Mouse (Mus musculus): ENCODE results near the gene Olfr1393. TPM values are rescaled to one million over a fixed set of nuclear protein-coding genes. Genes with fewer than 3 reads are reported as not detected.

Gene Olfr1393
- polyA plus RNA-seq, 1 experiment from 2014 or later = not detected

GRCm38 (mm10) chr11:49265101-49265500 is 13.0 kb upstream of the Olfr1393 start:
- no peak for ATAC-seq (ENCODE audit: insufficient number of reproducible peaks, low FRiP score, low TSS enrichment, low read depth)
- WGBS = 86% methylated on average over 8 of the region's 8 CpGs
- DNase-seq (ENCODE audit: low spot score) = no peak

GRCm38 (mm10) chr11:49266671-49267070 is 11.4 kb upstream of the Olfr1393 start:
- WGBS = 82% methylated on average over 6 of the region's 6 CpGs
- no peak overlapping the region for H3K27ac ChIP-seq (replicated peaks; ENCODE audit: low read depth, low read length)

More at GRCm38 (mm10) chr11:49265101-49265500, 13.0 kb upstream of the Olfr1393 start:
- H3K9me3 ChIP-seq (ENCODE audit: control insufficient read depth, low read length) = no peaks in the 10 kb centered on the region
- H3K9ac ChIP-seq (ENCODE audit: low read length) = no peak overlapping the region
- H3K4me1 ChIP-seq (ENCODE audit: control insufficient read depth, insufficient read depth, low read length) = no peaks in the 10 kb centered on the region
- no peak overlapping the region for H3K4me3 ChIP-seq (ENCODE audit: low read depth, low read length)
- H3K27me3 ChIP-seq (ENCODE audit: control insufficient read depth, insufficient read depth, low read length) = no peaks in the 10 kb centered on the region
- H3K36me3 ChIP-seq (ENCODE audit: control insufficient read depth, insufficient read depth, low read length) = peaks cover 12% of the 10 kb centered on the region; the same call in 1 of the 2 replicates
- H3K27ac ChIP-seq (replicated peaks; ENCODE audit: low read depth, low read length) = no peak overlapping the region
- H3K4me2 ChIP-seq (ENCODE audit: low read depth, severe bottlenecking) = no peak overlapping the region

GRCm38 (mm10) chr11:49267316-49267715 is 10.8 kb upstream of the Olfr1393 start:
- Histone ChIP-seq H3K9ac (ENCODE audit: low read length) (no peak overlapping the region), H3K27ac (replicated peaks; ENCODE audit: low read depth, low read length) (no peak overlapping the region)
- ATAC-seq (ENCODE audit: insufficient number of reproducible peaks, low FRiP score, low TSS enrichment, low read depth) = no peak

More at GRCm38 (mm10) chr11:49266671-49267070, 11.4 kb upstream of the Olfr1393 start:
- no peaks in the 10 kb centered on the region for H3K9me3 ChIP-seq (ENCODE audit: control insufficient read depth, low read length)
- peaks cover 6% of the 10 kb centered on the region; the same call in 1 of the 2 replicates for H3K36me3 ChIP-seq (ENCODE audit: control insufficient read depth, insufficient read depth, low read length)
- no peaks in the 10 kb centered on the region for H3K4me1 ChIP-seq (ENCODE audit: control insufficient read depth, insufficient read depth, low read length)
- DNase-seq (ENCODE audit: low spot score) (no peak), ATAC-seq (ENCODE audit: insufficient number of reproducible peaks, low FRiP score, low TSS enrichment, low read depth) (no peak)
- no peaks in the 10 kb centered on the region for H3K27me3 ChIP-seq (ENCODE audit: control insufficient read depth, insufficient read depth, low read length)
- H3K4me2 ChIP-seq (ENCODE audit: low read depth, severe bottlenecking) = no peak overlapping the region
- H3K4me3 ChIP-seq (ENCODE audit: low read depth, low read length) = no peak overlapping the region
- H3K9ac ChIP-seq (ENCODE audit: low read length) = no peak overlapping the region

DNA sequence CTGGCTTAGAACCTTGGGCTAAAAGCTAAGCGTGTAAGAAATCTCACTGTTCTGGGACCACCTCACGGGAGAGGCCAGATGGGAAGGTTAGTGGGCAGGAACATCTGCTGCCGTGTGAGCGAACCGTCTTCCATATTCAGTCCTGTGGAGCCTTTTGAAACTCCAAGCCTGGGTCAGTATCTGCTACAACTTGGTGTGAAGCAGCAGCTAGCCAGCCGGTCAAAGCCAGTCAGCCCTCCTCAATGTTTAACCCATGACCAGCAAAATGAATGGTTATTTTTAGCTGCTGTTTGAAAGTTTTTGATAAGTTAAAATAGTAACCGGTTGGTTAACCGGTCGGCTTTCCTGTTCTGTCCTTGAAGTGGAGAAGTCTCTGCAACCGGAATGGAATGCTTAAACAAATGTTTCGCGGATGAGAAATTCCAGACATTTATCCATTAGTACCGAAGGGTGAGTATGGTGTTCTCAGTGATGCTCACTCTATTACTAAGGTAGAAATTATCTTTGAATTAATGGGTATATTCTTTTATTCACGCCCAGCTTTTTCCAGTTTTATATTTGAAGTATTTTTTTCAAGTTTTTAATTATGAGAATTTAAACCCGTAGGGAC is 10.0 kb upstream of the Olfr1393 start:
- Histone ChIP-seq H3K4me1 (ENCODE audit: control insufficient read depth, insufficient read depth, low read length) (no peaks in the 10 kb centered on the region), H3K4me3 (ENCODE audit: low read depth, low read length) (no peak overlapping the region), H3K4me2 (ENCODE audit: low read depth, severe bottlenecking) (no peak overlapping the region), H3K9ac (ENCODE audit: low read length) (no peak overlapping the region), H3K27ac (replicated peaks; ENCODE audit: low read depth, low read length) (no peak overlapping the region), H3K36me3 (ENCODE audit: control insufficient read depth, insufficient read depth, low read length) (no peaks in the 10 kb centered on the region; the same call in 1 of the 2 replicates), H3K27me3 (ENCODE audit: control insufficient read depth, insufficient read depth, low read length) (no peaks in the 10 kb centered on the region), H3K9me3 (ENCODE audit: control insufficient read depth, low read length) (no peaks in the 10 kb centered on the region)
- WGBS = 89% methylated on average over 15 of the region's 15 CpGs
- DNase-seq (ENCODE audit: low spot score) = no peak
- ATAC-seq (ENCODE audit: insufficient number of reproducible peaks, low FRiP score, low TSS enrichment, low read depth) = no peak

More at GRCm38 (mm10) chr11:49267316-49267715, 10.8 kb upstream of the Olfr1393 start:
- no peak for DNase-seq (ENCODE audit: low spot score)
- 93% methylated on average over 10 of the region's 10 CpGs for WGBS
- Histone ChIP-seq H3K4me1 (ENCODE audit: control insufficient read depth, insufficient read depth, low read length) (no peaks in the 10 kb centered on the region), H3K36me3 (ENCODE audit: control insufficient read depth, insufficient read depth, low read length) (peaks cover 1% of the 10 kb centered on the region; the same call in 1 of the 2 replicates), H3K9me3 (ENCODE audit: control insufficient read depth, low read length) (no peaks in the 10 kb centered on the region), H3K4me2 (ENCODE audit: low read depth, severe bottlenecking) (no peak overlapping the region), H3K27me3 (ENCODE audit: control insufficient read depth, insufficient read depth, low read length) (no peaks in the 10 kb centered on the region), H3K4me3 (ENCODE audit: low read depth, low read length) (no peak overlapping the region)

DNA sequence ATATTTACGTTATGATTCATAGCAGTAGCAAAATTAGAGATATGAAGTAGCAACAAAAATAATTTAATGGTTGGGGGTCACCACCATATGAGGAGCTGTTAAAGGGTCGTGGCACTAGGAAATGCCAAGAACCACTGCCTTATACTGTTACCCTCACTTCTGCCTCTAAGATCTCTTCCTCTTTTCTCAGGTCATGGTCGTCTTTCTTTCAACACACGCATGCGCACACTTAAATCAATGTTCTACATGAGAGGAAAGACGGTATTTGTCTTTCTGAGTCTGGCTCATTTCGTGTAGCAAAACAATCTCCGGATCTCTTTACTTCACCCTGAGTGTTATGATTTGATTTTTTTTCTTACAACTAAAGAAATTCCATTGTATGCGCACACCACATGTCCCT is 8.3 kb upstream of the Olfr1393 start:
- H3K9ac ChIP-seq (ENCODE audit: low read length) = no peak overlapping the region
- 93% methylated on average over 9 of the region's 9 CpGs for WGBS
- no peak overlapping the region for H3K4me3 ChIP-seq (ENCODE audit: low read depth, low read length)
- DNase-seq (ENCODE audit: low spot score) (no peak), ATAC-seq (ENCODE audit: insufficient number of reproducible peaks, low FRiP score, low TSS enrichment, low read depth) (no peak)
- H3K27ac ChIP-seq (replicated peaks; ENCODE audit: low read depth, low read length) = no peak overlapping the region
- H3K4me1 ChIP-seq (ENCODE audit: control insufficient read depth, insufficient read depth, low read length) = no peaks in the 10 kb centered on the region
- H3K36me3 ChIP-seq (ENCODE audit: control insufficient read depth, insufficient read depth, low read length) = no peaks in the 10 kb centered on the region
- no peaks in the 10 kb centered on the region for H3K9me3 ChIP-seq (ENCODE audit: control insufficient read depth, low read length)
- H3K27me3 ChIP-seq (ENCODE audit: control insufficient read depth, insufficient read depth, low read length) = no peaks in the 10 kb centered on the region
- no peak overlapping the region for H3K4me2 ChIP-seq (ENCODE audit: low read depth, severe bottlenecking)

GRCm38 (mm10) chr11:49270368-49270767 is 7.7 kb upstream of the Olfr1393 start:
- H3K9ac ChIP-seq (ENCODE audit: low read length) = no peak overlapping the region
- H3K27me3 ChIP-seq (ENCODE audit: control insufficient read depth, insufficient read depth, low read length) = no peaks in the 10 kb centered on the region
- no peak overlapping the region for H3K27ac ChIP-seq (replicated peaks; ENCODE audit: low read depth, low read length)
- 90% methylated on average over 4 of the region's 4 CpGs for WGBS
- no peak for DNase-seq (ENCODE audit: low spot score)
- no peak for ATAC-seq (ENCODE audit: insufficient number of reproducible peaks, low FRiP score, low TSS enrichment, low read depth)
- H3K9me3 ChIP-seq (ENCODE audit: control insufficient read depth, low read length) = no peaks in the 10 kb centered on the region
- no peak overlapping the region for H3K4me3 ChIP-seq (ENCODE audit: low read depth, low read length)
- no peaks in the 10 kb centered on the region for H3K36me3 ChIP-seq (ENCODE audit: control insufficient read depth, insufficient read depth, low read length)
- H3K4me2 ChIP-seq (ENCODE audit: low read depth, severe bottlenecking) = no peak overlapping the region
- H3K4me1 ChIP-seq (ENCODE audit: control insufficient read depth, insufficient read depth, low read length) = no peaks in the 10 kb centered on the region

DNA sequence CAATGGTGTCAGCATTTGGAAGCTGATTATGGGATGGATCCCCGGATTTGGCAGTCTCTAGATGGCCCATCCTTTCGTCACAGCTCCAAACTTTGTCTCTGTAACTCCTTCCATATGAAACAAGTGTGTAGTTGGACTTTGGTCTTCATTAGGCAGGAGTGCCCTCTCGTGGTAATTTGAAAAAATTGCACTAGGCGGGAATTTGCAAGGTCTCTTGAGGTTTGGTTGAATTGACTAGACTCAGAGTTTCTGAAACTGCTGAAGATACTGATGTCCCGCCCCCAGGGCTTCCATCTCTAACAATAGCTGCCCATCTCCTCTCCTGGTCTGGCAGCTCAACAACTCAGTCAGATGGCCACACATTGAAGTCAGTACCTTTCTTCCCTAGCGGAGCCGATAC is 6.8 kb upstream of the Olfr1393 start:
- H3K9ac ChIP-seq (ENCODE audit: low read length) = no peak overlapping the region
- no peak; the same call in 1 of the 2 replicates for ATAC-seq (ENCODE audit: insufficient number of reproducible peaks, low FRiP score, low TSS enrichment, low read depth)

DNA sequence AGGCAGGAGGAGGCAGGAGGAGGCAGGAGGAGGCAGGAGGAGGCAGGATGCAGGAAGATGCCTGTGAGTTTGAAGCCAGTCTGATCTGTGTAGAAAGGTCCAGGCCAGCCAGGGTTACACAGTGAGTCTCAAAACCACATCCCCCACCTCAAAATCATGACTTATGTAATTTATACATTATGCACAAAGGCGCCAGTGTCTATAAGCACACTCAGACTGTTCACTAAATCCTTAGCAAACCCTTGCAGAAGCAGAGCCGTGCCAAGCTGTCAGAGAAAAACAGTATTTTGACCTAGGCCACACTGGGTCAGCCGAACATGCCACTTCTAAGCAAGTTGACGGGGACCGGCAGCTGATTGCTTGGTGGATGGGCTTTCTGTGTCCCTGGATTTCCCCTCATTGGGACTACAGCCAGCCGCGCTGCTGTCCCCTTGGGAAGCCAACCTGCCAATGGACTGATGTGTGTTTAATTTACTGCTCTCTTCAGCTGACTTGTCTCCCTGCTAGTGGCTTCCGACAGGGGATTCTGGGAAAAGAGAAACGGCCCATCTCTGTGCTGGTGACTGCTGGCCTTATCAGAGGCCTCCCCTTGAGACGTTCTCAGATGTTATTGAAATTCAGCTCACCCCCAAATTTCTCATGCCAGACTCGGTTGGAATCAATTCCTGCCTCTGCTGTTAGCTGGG is 4.1 kb upstream of the Olfr1393 start:
- Histone ChIP-seq H3K27me3 (ENCODE audit: control insufficient read depth, insufficient read depth, low read length) (no peaks in the 10 kb centered on the region), H3K4me2 (ENCODE audit: low read depth, severe bottlenecking) (no peak overlapping the region), H3K36me3 (ENCODE audit: control insufficient read depth, insufficient read depth, low read length) (no peaks in the 10 kb centered on the region), H3K9ac (ENCODE audit: low read length) (no peak overlapping the region), H3K27ac (replicated peaks; ENCODE audit: low read depth, low read length) (no peak overlapping the region), H3K4me1 (ENCODE audit: control insufficient read depth, insufficient read depth, low read length) (no peaks in the 10 kb centered on the region), H3K9me3 (ENCODE audit: control insufficient read depth, low read length) (no peaks in the 10 kb centered on the region), H3K4me3 (ENCODE audit: low read depth, low read length) (no peak overlapping the region)
- DNase-seq (ENCODE audit: low spot score) = no peak
- 73% methylated on average over 11 of the region's 11 CpGs for WGBS
- no peak for ATAC-seq (ENCODE audit: insufficient number of reproducible peaks, low FRiP score, low TSS enrichment, low read depth)

More for the DNA sequence above, 6.8 kb upstream of the Olfr1393 start:
- Histone ChIP-seq H3K4me1 (ENCODE audit: control insufficient read depth, insufficient read depth, low read length) (no peaks in the 10 kb centered on the region), H3K4me3 (ENCODE audit: low read depth, low read length) (no peak overlapping the region), H3K36me3 (ENCODE audit: control insufficient read depth, insufficient read depth, low read length) (no peaks in the 10 kb centered on the region), H3K9me3 (ENCODE audit: control insufficient read depth, low read length) (no peaks in the 10 kb centered on the region), H3K27ac (replicated peaks; ENCODE audit: low read depth, low read length) (no peak overlapping the region), H3K4me2 (ENCODE audit: low read depth, severe bottlenecking) (no peak overlapping the region), H3K27me3 (ENCODE audit: control insufficient read depth, insufficient read depth, low read length) (no peaks in the 10 kb centered on the region)
- 26% methylated on average over 7 of the region's 7 CpGs for WGBS
- peak; percentile 50 for DNase-seq (ENCODE audit: low spot score)

Measured in limb, embryonic 11.5 days (tissue).